Mouse (Mus musculus) testis, adult 2 months (tissue): Measurements from ENCODE around the gene Btbd9.

ENCODE experiments used
- CTCF ChIP-seq: fragments of 200-500 bp; IDR thresholded peaks from 2 replicates; pipeline ENCODE4 v1.5.1; 2012; ENCODE audit warnings: low read depth, mild to moderate bottlenecking, inconsistent platforms, low read length, moderate library complexity; ENCODE audit not compliant: control insufficient read depth, insufficient read depth, insufficient replicate concordance
- POLR2A ChIP-seq: fragments of 200-500 bp; IDR thresholded peaks from 2 replicates; pipeline ENCODE4 v1.6.1; 2012; ENCODE audit warnings: low read depth, mild to moderate bottlenecking, inconsistent platforms, low read length, moderate library complexity; ENCODE audit not compliant: control insufficient read depth

DNA sequence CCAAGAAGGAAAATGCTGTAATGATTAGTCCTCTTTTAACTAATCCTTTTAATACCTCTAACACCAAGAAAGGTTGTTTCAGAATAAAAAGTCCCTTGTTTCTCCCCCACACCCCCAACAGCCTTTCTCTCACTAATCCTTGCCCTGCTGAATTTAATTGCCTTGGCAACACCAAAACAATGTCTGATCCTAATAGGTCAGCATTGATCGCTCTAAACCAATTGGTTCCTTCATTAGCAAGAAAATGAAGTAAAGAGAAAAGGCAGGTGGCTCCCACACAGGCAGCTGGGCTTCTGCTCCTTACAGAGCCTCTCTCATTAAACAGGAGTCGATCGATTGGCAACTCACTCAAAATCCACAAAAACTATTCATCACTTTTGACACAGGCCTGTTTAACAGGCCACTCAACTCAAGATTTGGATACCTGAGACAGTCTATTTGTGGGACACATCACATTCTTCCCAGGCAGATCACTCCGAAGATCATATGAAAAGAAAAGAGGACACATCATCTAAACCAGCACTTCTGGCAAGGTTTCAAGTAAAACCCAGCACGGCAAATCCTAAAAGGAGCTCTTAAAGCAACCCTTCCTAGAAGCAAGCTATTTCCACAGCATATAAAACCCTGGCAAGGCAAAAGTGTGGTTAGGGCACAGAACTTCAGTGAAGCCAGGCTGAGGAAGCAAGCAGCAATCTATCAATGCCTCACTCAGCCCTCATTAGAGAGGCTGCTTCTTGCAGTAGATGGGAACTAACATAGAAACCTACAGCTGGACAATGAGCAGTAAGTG, 197.9 kb downstream of the Btbd9 start:
- no peak for TF ChIP-seq CTCF
- TF ChIP-seq POLR2A, result no peak
